Mouse (Mus musculus) liver, embryonic 11.5 days (tissue): ENCODE data around the gene Rab11fip5. TPM values are rescaled to one million over a fixed set of nuclear protein-coding genes. Genes with fewer than 3 reads are reported as not detected.
A peak's percentile ranks its signal among the peaks of the same experiment; 100 is the strongest.

Experiments used
- ATAC-seq: fragments of 200-750 bp; cut with Nextera tagmentation; replicated peaks from 2 replicates; pipeline ENCODE4 v1.8.0; 2017; ENCODE audit warnings: moderate number of reproducible peaks, mild to moderate bottlenecking, moderate TSS enrichment, moderate library complexity; ENCODE audit not compliant: low FRiP score
- DNase-seq: peaks from one replicate; pipeline ENCODE4 v3.0.0-alpha.2; 2017; ENCODE audit warnings: low spot score
- H3K27ac ChIP-seq: fragments of 300-500 bp; sonication (generic); 2 replicates; pipeline ENCODE4 v1.5.1; 2014; ENCODE audit warnings: mild to moderate bottlenecking, low read depth, low read length, control low read depth
- H3K27me3 ChIP-seq: fragments of 300-500 bp; sonication (generic); replicated peaks from 2 replicates; pipeline ENCODE4 v1.6.1; 2014; ENCODE audit warnings: low read length, mixed read lengths; ENCODE audit not compliant: control insufficient read depth, insufficient read depth
- H3K36me3 ChIP-seq: fragments of 300-500 bp; sonication (generic); 2 replicates; pipeline ENCODE4 v1.6.1; 2014; ENCODE audit warnings: mild to moderate bottlenecking, low read length, moderate library complexity, mixed read lengths; ENCODE audit not compliant: control insufficient read depth, insufficient read depth
- H3K4me1 ChIP-seq: fragments of 300-500 bp; sonication (generic); replicated peaks from 2 replicates; pipeline ENCODE4 v1.6.1; 2014; ENCODE audit warnings: low read length, mixed read lengths; ENCODE audit not compliant: control insufficient read depth, insufficient read depth
- H3K4me2 ChIP-seq: fragments of 300-500 bp; sonication (generic); 2 replicates; pipeline ENCODE4 v1.6.1; 2014; ENCODE audit warnings: mild to moderate bottlenecking, control low read depth, moderate library complexity
- H3K4me3 ChIP-seq: fragments of 300-500 bp; sonication (generic); 2 replicates; pipeline ENCODE4 v1.5.1; 2014; ENCODE audit warnings: low read depth, low read length, control low read depth
- H3K9ac ChIP-seq: fragments of 300-500 bp; sonication (generic); 2 replicates; pipeline ENCODE4 v1.6.1; 2014; ENCODE audit warnings: low read depth, low read length, control low read depth
- H3K9me3 ChIP-seq: fragments of 300-500 bp; sonication (generic); 2 replicates; pipeline ENCODE4 v1.6.1; 2016; ENCODE audit warnings: low read length, inconsistent platforms, mixed read lengths; ENCODE audit not compliant: control insufficient read depth
- WGBS: fragments of 180-500 bp; shearing (Covaris S2); extraction: QIAGEN DNeasy Blood & Tissue Kit; methylation state at CpG from one replicate; pipeline ENCODE4 v1.1.7; 2014; 5-methylcytosine and 5-hydroxymethylcytosine counted together
- microRNA-seq: library from miRNA; unstranded; fragments of <30 nt; microRNA quantifications from one replicate; pipeline ENCODE4, GENCODE M21; 2017; ENCODE audit warnings: borderline number of aligned reads
- polyA plus RNA-seq: library from polyadenylated mRNA; unstranded; fragments of >200 nt; fragmentation: Nextera tagmentation; extraction: Ambion mirVana; gene quantifications from 2 replicates; pipeline ENCODE4 v1.2.1, GENCODE M21; 2014

Rab11fip5 gene
- polyA plus RNA-seq, 1 experiment from 2014 or later, result 1.0 TPM

DNA sequence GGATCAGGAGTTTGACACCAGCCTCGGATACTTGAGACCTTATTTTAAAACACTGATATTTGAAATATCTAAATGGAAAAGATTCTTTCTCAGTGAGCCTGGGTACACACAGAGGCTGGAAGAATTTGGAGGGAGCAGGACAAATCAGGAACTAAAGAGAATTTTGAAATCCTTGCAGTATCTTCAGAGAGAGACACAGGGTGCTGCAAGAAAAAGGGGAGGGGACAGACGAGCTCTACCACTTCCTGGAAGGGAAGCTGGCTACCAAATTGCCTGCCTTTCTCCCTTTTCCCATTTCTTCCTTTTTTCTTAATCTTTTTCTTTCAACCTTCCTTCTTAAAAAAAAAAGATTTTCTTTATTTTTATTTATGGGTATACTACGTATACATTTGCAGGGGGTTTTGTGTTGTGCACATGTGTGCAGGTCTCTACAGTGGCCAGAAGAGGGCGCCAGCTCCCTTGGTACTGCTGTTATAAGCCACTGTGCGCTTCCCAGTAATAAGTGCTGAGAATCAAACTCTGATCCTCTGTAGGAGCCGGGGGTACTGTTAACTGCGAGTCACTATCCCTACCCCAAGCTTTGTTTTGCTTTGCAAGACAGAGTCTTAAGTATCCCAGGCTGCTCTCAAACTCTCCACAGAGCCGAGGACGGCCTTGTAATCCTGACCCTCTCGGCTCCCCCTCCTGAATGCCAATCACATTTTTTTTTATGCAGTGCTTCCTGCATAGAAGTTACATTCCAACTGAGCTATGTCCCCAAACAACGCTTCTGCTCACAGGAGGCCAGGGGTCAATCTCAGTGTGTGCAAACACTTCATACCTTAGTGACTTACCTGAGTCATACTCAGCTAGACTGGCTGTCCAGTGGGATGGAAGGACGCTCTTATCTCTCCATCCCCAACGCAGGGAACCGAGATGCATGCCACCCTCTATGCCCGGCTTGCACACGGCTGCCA lies 83.3 kb downstream of the Rab11fip5 start:
- H3K36me3 ChIP-seq, result no peaks in the 10 kb centered on the region
- H3K4me1 ChIP-seq, result peaks cover 18% of the 10 kb centered on the region
- no peak for ATAC-seq
- H3K4me3 ChIP-seq, result no peak overlapping the region
- no peak overlapping the region for H3K9ac ChIP-seq
- no peak overlapping the region for H3K27ac ChIP-seq
- DNase-seq, result no peak
- no peaks in the 10 kb centered on the region for H3K27me3 ChIP-seq
- 85% methylated on average over 16 of the region's 16 CpGs for WGBS
- no peak overlapping the region for H3K4me2 ChIP-seq
- H3K9me3 ChIP-seq, result no peaks in the 10 kb centered on the region

DNA sequence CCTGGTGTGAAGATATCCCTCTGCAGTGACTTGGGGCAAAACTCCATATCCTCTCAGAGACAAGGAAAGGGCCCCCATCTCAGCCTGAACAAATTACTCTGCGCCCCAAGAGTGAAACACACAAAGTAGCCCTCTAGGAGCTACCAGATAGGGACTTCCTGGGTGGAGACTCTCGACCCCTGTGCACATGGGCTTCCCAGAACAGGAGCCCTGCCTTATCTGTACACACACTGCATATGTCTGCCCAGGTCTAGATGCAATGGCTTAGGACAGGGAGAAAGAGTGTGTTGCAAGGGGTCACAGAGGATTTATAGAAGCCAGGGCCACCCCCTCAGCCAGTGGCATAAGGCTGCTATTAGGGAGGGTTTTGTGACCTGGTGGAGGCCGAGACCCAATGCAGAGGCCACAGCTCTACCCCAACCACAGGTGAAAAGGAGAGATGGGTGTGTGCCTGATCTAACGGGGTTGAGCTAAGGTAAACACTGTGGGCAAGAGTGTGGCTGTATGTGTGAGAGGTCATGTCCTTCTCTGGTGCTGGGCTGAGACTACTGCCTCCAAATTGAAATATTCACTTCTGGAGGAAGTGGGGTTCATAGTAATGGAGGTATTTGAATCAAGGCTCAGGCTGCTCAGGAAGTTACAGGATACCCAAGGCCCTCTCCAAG lies 86.1 kb downstream of the Rab11fip5 start:
- Histone ChIP-seq H3K4me3 (no peak overlapping the region), H3K27me3 (no peaks in the 10 kb centered on the region), H3K9me3 (no peaks in the 10 kb centered on the region), H3K36me3 (no peaks in the 10 kb centered on the region), H3K4me2 (no peak overlapping the region), H3K27ac (no peak overlapping the region; the same call in 1 of the 2 replicates), H3K4me1 (peaks cover 11% of the 10 kb centered on the region), H3K9ac (no peak overlapping the region)
- 48% methylated on average over 4 of the region's 4 CpGs for WGBS
- peak; percentile 91 for ATAC-seq
- DNase-seq, result no peak

DNA sequence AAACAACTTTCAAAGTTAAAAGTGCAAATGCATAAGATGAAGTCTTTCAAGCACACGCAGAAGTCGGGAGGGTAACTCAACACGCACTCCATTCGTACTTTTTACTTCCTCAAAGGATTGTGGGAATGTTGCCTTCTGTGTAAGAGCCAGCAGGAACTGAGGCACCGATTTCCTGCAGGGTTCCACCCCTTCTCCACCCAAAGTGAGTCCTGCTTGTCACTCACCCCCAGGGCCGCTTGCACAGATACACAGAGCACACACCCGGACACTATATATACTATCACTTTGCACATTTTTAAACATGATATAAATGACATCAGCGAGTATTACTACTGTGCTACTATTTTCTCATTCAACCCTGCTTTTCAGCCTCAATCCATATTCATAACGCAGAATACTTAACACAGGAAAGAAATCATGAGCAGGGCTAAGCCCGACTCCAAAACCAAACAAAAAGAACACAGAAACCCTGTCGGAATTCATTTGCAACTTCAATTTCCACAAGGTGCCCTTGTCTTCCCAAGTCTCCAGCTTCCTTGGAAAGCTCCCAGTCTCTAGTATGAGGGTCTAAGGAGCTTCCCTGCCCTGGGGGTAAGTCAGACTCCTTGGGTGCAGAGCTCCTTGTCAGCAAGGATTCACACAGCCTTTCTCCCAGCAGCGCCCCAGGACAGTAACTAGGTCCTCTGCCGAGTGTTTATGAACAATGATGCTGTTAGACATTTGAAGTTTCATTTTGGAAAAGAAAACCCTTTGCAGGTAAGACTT lies 88.0 kb downstream of the Rab11fip5 start:
- no peaks in the 10 kb centered on the region for H3K27me3 ChIP-seq
- H3K36me3 ChIP-seq, result no peaks in the 10 kb centered on the region
- no peak overlapping the region for H3K4me3 ChIP-seq
- H3K4me2 ChIP-seq, result no peak overlapping the region
- ATAC-seq, result no peak
- peaks cover 11% of the 10 kb centered on the region for H3K4me1 ChIP-seq
- WGBS, result 82% methylated on average over 13 of the region's 13 CpGs
- no peaks in the 10 kb centered on the region for H3K9me3 ChIP-seq
- no peak overlapping the region for H3K27ac ChIP-seq
- no peak for DNase-seq
- H3K9ac ChIP-seq, result no peak overlapping the region

Small RNAs within 50 kb of the gene (microRNA-seq; reads per million reads assigned to microRNA genes)
- not detected for gene Mir705

Other genes starting within 250 kb of the Rab11fip5 start
- 66.5 and 77.7 TPM in 2 replicates for gene Spr, start 236.9 kb downstream of the Rab11fip5 start, polyA plus RNA-seq
- 0.38 and 0.49 TPM in 2 replicates for gene Emx1, start 187.2 kb downstream of the Rab11fip5 start, polyA plus RNA-seq
- gene Sfxn5, start 41.2 kb downstream of the Rab11fip5 start, polyA plus RNA-seq, result 3.8 and 4.0 TPM in 2 replicates
- not detected in 2 replicates for gene Noto, start 49.3 kb upstream of the Rab11fip5 start, polyA plus RNA-seq
- gene Smyd5, start 57.4 kb upstream of the Rab11fip5 start, polyA plus RNA-seq, result 65.5 and 68.2 TPM in 2 replicates
- 695 and 755 TPM in 2 replicates for gene Cct7, start 76.9 kb upstream of the Rab11fip5 start, polyA plus RNA-seq
- gene Pradc1, start 77.3 kb upstream of the Rab11fip5 start, polyA plus RNA-seq, result 35.7 and 37.7 TPM in 2 replicates
- 0.04 and 0.08 TPM in 2 replicates for gene Fbxo41, start 128.4 kb upstream of the Rab11fip5 start, polyA plus RNA-seq
- not detected in 2 replicates for gene Egr4, start 139.0 kb upstream of the Rab11fip5 start, polyA plus RNA-seq
- 6.0 and 6.3 TPM in 2 replicates for gene Alms1, start 212.9 kb upstream of the Rab11fip5 start, polyA plus RNA-seq